Mouse (Mus musculus) mature B cell (primary cell): Measurements from ENCODE around the gene Col9a3.

Experiments
- in situ Hi-C: fragments of 300-500 bp; cut with MboI; formaldehyde crosslinking; loops from 2 replicates; pipeline ENCODE4 v1.14.3; 2019

The Col9a3 gene

GRCm38 (mm10) chr2:180597490-180597889 lies at the start of gene Col9a3:
Gene Col9a3, plus strand, starts transcription at chr2:180597790.
- in situ Hi-C loops, result no loop called here

- in situ Hi-C loops, result no loop called here
Observed at GRCm38 (mm10) chr2:180552340-180552739, 45.2 kb upstream of the Col9a3 start.

GRCm38 (mm10) chr2:180555219-180555618 lies 42.4 kb upstream of the Col9a3 start:
- in situ Hi-C loops, result no loop called here

- in situ Hi-C loops, result no loop called here
Observed at GRCm38 (mm10) chr2:180556470-180556869, 41.1 kb upstream of the Col9a3 start.

GRCm38 (mm10) chr2:180560245-180560644 lies 37.3 kb upstream of the Col9a3 start:
- in situ Hi-C loops, result no loop called here

DNA sequence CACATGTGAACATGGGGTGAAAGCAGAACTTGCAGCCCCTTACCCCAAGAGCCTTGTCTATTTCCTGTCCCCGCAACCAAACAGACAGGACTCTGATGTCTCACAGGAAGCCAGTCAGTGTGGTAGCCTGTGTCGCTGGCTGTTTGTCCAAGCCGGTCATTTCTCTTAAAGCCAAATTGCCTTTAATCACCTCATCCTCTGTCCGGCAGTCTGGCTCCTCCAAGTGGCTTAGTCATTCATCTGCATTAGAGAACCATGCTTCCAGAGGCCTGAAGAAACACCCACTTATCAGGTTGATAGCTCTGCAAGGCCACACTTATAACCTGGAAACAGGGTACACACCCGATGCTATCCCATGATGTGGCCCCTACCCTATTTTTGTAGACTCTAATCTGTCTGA lies 35.4 kb upstream of the Col9a3 start:
- in situ Hi-C loops, result no loop called here

DNA sequence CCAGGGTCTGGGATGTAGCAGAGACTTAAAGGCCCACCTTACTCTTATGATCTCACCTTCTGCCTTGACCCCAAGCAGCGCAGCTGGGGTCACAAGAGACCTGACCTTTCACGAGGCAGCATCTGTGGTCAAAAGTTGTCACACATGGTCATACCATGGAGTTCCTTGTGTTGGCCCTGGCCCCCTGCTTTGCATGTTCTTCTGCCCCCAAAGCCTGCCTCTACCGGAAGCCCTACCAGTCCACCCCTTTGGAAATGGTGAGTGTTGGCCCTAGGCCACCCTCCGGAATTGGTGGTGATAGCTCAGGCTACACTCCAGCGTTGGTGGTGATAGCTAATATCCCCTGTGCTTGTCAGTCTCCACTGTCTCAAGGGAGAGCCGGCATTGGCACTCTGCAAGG lies 34.3 kb upstream of the Col9a3 start:
- in situ Hi-C loops, result no loop called here

- in situ Hi-C loops, result no loop called here
Observed at GRCm38 (mm10) chr2:180563841-180564240, 33.7 kb upstream of the Col9a3 start.

DNA sequence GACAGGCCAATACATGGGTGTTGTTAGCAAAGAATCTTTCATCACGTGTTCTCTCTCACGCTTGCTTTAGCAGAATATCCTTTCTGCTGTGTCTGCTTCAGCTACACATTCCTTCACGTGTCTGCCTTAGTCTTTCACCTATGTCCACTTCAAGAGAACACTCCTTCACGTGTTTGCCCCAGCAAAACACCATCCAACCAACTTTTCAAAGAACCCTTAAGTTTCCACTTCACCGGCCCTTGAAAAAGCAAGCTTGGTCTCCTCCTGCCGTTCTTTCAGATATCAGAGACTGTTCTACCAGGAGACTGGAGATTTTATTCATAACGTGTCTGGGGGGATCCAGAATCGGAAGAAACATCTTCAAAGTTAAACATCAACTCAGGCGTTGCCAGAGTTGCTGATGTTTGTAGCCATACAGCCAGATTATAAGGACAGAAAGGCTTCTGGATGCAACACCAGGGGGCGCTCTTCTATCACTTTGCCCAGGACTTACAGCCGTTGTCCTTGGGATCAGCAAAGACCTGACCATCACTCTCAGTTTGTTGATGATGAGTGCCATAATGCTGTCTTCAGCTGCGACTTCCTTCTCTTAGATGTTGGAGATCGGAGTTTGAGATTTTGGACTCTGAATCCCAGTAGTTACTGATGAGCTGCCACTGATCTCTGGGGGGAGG lies 31.2 kb upstream of the Col9a3 start:
- in situ Hi-C loops, result no loop called here

- in situ Hi-C loops, result no loop called here
Observed at GRCm38 (mm10) chr2:180569028-180569643, 28.5 kb upstream of the Col9a3 start.

DNA sequence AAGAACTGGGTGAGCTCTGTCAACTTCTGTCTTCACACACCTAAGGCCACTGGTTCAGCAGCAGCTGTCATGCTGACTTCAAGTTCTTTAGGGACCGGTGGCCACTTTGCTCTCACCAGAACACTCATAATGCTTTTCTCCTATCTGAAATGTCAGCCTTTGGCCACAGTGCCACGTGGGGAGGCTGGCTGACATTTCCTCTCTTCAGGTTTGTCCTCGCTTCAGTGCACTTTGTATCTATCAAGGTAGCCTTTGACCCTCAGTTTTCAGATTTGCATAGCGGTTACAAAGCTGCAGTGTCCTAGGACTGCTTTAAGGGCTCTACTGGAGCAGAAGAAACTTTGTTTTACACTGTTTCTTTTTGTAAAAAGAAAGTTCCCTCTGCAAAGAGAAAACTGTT lies 21.1 kb upstream of the Col9a3 start:
- in situ Hi-C loops, result loop anchor here (5.0 to 10.0 kb wide), 3 partner anchors 112 to 229 kb away; partner anchors contain the start of gene Bhlhe23

GRCm38 (mm10) chr2:180578686-180579085 lies 18.9 kb upstream of the Col9a3 start:
- in situ Hi-C loops, result loop anchor here (5.0 to 10.0 kb wide), 3 partner anchors 114 to 231 kb away; partner anchors contain the start of gene Bhlhe23

DNA sequence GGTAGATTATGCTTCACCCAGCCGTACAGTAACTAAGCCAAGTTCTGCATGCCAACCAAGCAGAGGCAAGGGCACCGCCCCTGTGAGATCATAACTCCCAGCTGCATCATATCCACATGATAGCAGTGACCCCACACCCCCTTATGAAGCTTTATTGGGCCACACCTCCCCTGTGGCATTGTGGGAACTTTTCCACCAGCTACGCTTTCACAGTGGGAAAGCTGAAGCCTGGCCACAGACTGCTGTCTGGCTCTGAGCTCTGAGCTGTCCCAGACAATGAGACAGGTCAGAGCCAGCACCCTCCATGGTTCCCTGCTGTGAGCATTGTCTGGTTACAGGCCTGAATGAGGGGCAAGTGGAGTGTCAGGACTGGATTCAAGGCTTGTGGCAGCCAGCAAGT lies 16.6 kb upstream of the Col9a3 start, which contains the start of gene Mrgbp:
Gene Mrgbp, plus strand, starts transcription at position 303 of the 400 bp plus-strand sequence.
- in situ Hi-C loops, result no loop called here

DNA sequence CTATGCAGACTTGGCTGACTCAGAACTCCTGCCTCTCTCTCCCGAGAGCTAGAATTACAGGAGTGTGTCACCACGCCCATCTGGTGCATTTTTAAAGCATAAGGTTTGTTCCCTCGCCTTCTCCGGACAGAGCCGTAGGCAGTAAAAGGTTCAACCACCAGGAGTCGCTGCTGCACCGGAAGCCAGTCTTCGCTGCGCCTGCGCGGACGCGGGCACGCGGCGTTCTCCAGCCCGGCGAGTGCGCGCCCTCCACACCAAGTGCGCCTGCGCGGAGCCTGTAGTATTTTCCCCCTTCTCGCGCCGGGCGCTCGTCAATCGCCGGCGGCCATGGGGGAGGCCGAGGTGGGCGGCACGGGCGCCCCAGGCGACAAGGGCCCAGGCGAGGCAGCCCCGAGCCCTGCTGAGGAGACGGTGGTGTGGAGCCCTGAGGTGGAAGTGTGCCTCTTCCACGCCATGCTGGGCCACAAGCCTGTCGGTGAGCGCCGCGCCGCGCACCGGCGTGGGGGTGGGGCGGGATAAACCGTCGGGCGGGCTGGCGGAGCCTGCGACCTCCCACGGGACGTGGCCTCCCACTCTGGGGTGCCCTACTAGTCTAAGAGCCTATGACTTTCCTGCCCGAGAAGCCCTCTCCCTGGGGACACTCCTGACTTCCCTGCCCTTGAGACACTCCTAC lies 15.0 kb upstream of the Col9a3 start:
- in situ Hi-C loops, result no loop called here

- in situ Hi-C loops, result no loop called here
Observed at GRCm38 (mm10) chr2:180583154-180583507, 14.5 kb upstream of the Col9a3 start.

- in situ Hi-C loops, result no loop called here
Observed at GRCm38 (mm10) chr2:180588736-180589122, 8.9 kb upstream of the Col9a3 start.

GRCm38 (mm10) chr2:180589123-180589831 lies 8.3 kb upstream of the Col9a3 start, which contains the start of gene Ogfr:
Gene Ogfr, plus strand, starts transcription at chr2:180589245.
- in situ Hi-C loops, result no loop called here

GRCm38 (mm10) chr2:180598157-180598705 lies 641 bp downstream of the Col9a3 start:
- in situ Hi-C loops, result no loop called here

DNA sequence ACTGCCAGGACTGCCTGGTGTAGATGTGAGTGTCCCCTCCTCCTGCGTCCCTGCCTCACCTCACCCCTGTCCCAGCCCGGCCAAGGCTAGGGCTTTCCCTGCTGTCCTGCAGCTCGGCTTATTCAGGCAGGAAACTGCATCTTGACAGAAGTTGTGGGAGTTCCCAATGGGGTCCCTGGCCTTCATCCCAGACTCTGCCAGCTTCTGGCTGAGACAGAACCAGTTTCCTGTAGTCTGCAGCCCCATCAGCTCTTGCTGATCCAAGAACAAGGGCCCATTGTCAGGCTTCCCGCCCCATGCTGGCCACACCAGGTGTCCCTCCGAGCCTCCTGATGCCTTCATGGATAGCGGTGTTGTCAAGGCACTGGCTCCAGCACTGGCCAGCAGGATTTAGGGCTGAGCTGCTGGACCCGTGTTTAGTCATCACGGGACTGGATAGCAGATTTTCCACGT lies 3.0 kb downstream of the Col9a3 start:
- in situ Hi-C loops, result no loop called here

DNA sequence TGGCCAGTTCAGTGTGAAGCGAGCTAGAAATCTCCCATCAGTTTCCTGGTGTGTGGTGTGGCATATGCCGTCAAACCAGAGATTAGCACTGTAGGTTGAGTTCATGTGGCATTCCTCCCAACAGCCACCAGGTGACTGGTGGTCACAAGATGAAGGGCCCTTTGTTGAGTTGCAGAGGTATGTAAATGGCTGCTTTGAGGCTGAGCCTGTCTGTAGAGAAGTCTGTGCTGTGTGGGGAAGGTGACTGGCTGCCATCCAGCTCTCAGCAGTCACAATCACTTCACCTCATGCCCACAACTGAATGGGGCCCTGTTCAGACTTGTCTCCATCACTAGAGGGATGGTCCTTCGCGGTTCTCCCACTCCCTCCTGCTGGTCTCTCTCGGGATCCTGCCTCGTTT lies 7.2 kb downstream of the Col9a3 start:
- in situ Hi-C loops, result no loop called here

DNA sequence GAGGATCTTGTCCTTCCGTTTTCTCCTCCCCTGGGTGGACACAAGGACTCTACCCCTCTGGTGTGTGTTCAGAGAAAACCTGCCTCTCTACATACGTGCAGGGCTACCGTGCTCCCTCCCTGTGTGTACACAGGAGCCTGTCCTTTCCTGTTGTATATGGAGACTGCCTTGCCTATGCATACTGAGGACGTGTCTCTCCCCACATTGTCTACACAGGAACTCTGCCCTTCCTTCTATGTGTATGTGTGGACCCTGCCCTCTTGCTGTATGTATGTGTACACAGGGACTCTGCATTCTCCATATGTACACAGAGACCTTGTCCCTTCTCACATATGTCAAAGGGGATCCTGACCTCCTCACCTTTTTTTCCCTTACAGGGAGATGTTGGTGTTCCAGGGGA lies 12.7 kb downstream of the Col9a3 start:
- in situ Hi-C loops, result no loop called here

- in situ Hi-C loops, result no loop called here
Observed at GRCm38 (mm10) chr2:180611882-180612281, 14.3 kb downstream of the Col9a3 start.
